Mouse (Mus musculus): ENCODE data around the gene Bloc1s6.

Bloc1s6 gene

GRCm38 (mm10) chr2:122737894-122738830 is at the start of gene Bloc1s6:
Gene Bloc1s6 (plus strand): TSS chr2:122738503.
- in situ Hi-C loops (cut with MboI, MseI), result no loop called here

- in situ Hi-C loops (cut with MboI, MseI), result no loop called here
These were observed 40.8 kb upstream of the Bloc1s6 start for GRCm38 (mm10) chr2:122697526-122697925.

GRCm38 (mm10) chr2:122701012-122701411 is 37.3 kb upstream of the Bloc1s6 start:
- in situ Hi-C loops (cut with MboI, MseI), result no loop called here

GRCm38 (mm10) chr2:122701871-122702180 is 36.5 kb upstream of the Bloc1s6 start:
- in situ Hi-C loops (cut with MboI, MseI), result no loop called here

GRCm38 (mm10) chr2:122702181-122703036 is 35.9 kb upstream of the Bloc1s6 start, which contains the start of gene Slc30a4:
Gene Slc30a4 (minus strand): TSS chr2:122702663.
- in situ Hi-C loops (cut with MboI, MseI), result no loop called here

GRCm38 (mm10) chr2:122704572-122704971 is 33.7 kb upstream of the Bloc1s6 start:
- in situ Hi-C loops (cut with MboI, MseI), result no loop called here

- in situ Hi-C loops (cut with MboI, MseI), result no loop called here
These were observed 30.2 kb upstream of the Bloc1s6 start for GRCm38 (mm10) chr2:122708080-122708479.

GRCm38 (mm10) chr2:122709156-122709555 is 29.1 kb upstream of the Bloc1s6 start:
- in situ Hi-C loops (cut with MboI, MseI), result no loop called here

GRCm38 (mm10) chr2:122711911-122712310 is 26.4 kb upstream of the Bloc1s6 start:
- in situ Hi-C loops (cut with MboI, MseI), result no loop called here

- in situ Hi-C loops (cut with MboI, MseI), result no loop called here
These were observed 25.5 kb upstream of the Bloc1s6 start for GRCm38 (mm10) chr2:122712848-122713247.

GRCm38 (mm10) chr2:122715148-122715692 is 23.1 kb upstream of the Bloc1s6 start:
- in situ Hi-C loops (cut with MboI, MseI), result no loop called here

GRCm38 (mm10) chr2:122716301-122716842 is 21.9 kb upstream of the Bloc1s6 start:
- in situ Hi-C loops (cut with MboI, MseI), result no loop called here

- in situ Hi-C loops (cut with MboI, MseI), result no loop called here
These were observed 19.1 kb upstream of the Bloc1s6 start for GRCm38 (mm10) chr2:122719232-122719631.

GRCm38 (mm10) chr2:122720564-122720963 is 17.7 kb upstream of the Bloc1s6 start:
- in situ Hi-C loops (cut with MboI, MseI), result no loop called here

- in situ Hi-C loops (cut with MboI, MseI), result no loop called here
These were observed 12.7 kb upstream of the Bloc1s6 start for GRCm38 (mm10) chr2:122725604-122726003.

- in situ Hi-C loops (cut with MboI, MseI), result no loop called here
These were observed 6.8 kb upstream of the Bloc1s6 start for GRCm38 (mm10) chr2:122731456-122731855.

- in situ Hi-C loops (cut with MboI, MseI), result no loop called here
These were observed 720 bp downstream of the Bloc1s6 start for GRCm38 (mm10) chr2:122739023-122739422.

- in situ Hi-C loops (cut with MboI, MseI), result no loop called here
These were observed 8.2 kb downstream of the Bloc1s6 start for GRCm38 (mm10) chr2:122746461-122746860.

- in situ Hi-C loops (cut with MboI, MseI), result loop anchor here (5.0 kb wide), 2 partner anchors 82 to 182 kb away; no protein-coding TSS in a partner anchor
These were observed 15.5 kb downstream of the Bloc1s6 start for GRCm38 (mm10) chr2:122753739-122754343.

- in situ Hi-C loops (cut with MboI, MseI), result no loop called here
These were observed 21.5 kb downstream of the Bloc1s6 start for GRCm38 (mm10) chr2:122759791-122760190.

- in situ Hi-C loops (cut with MboI, MseI), result no loop called here
These were observed 24.7 kb downstream of the Bloc1s6 start for GRCm38 (mm10) chr2:122762991-122763390.

All from T-helper 2 cell (primary cell).